Mouse (Mus musculus) lung, postnatal 0 days (tissue): ENCODE measurements around the gene Ndfip2.

Source experiments
- CTCF ChIP-seq: IDR thresholded peaks from 2 replicates; pipeline ENCODE4 v1.5.1; 2016; ENCODE audit warnings: antibody characterized with exemption, mild to moderate bottlenecking
- EP300 ChIP-seq: IDR thresholded peaks from 2 replicates; pipeline ENCODE4 v1.6.1; 2016; ENCODE audit warnings: antibody characterized with exemption, mild to moderate bottlenecking, control low read depth

DNA sequence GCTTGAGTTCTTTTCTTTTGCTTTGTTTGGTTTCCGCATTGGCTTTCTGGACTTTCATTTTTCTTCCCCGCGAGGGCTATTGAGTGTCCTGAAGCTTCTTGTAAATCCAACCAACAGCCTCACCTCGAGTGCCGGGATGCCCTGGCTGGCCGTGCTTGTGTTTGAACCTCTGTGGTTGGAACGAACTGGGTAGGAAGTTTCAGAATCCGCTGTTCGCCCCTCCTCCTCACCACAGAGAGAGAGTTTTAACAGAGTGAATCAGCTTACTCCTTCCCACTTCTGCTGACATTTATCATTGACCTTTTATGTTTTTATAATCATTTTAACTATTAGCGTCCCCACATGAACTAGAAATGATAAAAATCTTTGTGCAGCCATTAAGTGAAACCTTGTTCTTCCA is 18.3 kb upstream of the Ndfip2 start:
- TF ChIP-seq CTCF (no peak), EP300 (no peak)
